Mouse (Mus musculus) kidney, postnatal 10 days (tissue): Measurements from ENCODE around the gene Metap2.

Experiments used
- DNase-seq: peaks from one replicate; pipeline ENCODE4 v3.0.0; 2021; ENCODE audit warnings: mixed read lengths

The Metap2 gene

DNA sequence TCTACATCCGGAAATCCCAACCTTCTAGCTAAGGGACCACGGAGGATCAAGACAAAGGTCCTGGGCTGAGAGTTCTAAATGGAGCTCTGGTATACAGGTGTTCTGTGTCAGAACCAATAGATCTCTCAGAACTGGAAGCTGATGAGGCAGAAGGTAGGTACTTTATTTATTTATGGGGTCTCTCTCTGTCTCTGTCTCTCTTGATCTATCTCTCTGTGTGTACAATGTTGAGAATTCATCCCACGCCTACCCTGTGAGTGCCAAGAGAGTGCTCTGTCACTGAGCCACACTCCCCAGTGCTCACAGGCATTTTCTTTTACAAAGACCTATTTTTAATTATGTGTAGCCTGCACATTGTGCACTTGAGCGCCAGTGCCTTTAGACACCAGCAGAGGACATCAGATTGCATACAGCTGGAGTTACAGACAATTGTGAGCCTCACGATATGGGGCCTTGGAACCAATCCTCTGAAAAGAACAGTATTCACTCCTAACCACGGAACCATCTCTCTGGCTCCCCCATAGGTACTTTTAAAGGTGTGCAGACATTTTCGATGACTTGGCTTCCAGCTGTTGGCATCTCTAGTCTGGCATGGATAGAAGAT is at the start of gene Metap2:
Gene Metap2 (minus strand): TSS at position 51 of the 604 bp plus-strand sequence.
- no peak for DNase-seq

GRCm38 (mm10) chr10:93945843-93946499 is 49.1 kb upstream of the Metap2 start:
- DNase-seq: no peak

DNA sequence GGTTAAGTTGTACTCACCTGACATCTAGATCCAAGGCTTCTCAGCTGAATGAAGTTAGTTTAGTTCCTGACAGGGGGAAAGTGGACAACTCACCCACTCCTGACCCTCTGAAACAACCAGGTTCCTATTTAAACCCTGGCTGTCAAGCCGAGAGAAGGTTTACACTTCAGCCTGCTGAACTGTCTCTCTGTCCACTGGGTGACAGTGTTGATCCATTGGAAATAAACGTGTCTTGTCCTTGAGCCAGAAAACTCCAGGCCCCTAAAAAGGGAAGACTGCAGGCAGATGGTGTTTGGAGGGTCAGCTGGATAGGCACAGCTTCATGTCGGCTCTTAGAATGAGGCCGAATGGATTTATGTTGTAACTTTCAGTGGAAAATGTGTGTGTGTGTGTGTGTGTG is 48.5 kb upstream of the Metap2 start:
- peak; percentile 57 for DNase-seq

DNA sequence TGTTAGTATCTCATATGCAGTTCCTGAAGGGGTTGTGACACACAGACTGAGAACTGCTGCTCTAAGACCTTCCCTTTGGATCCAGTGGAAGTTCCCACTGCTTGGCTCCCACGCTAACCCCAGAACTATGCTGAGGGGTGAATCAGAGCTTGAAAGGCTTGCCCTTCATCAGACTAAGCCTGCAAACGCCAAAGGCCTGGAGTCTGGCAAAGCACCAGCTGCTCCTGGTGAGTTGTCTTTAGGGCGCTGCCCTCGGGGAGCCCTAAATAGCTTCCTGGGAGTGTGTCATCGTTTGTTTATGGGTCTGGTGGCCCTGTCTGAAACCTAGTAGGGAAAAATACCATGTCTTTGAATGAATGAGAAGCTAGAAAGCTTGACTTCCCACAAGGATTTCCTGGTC is 47.3 kb upstream of the Metap2 start:
- DNase-seq: peak; percentile 34

DNA sequence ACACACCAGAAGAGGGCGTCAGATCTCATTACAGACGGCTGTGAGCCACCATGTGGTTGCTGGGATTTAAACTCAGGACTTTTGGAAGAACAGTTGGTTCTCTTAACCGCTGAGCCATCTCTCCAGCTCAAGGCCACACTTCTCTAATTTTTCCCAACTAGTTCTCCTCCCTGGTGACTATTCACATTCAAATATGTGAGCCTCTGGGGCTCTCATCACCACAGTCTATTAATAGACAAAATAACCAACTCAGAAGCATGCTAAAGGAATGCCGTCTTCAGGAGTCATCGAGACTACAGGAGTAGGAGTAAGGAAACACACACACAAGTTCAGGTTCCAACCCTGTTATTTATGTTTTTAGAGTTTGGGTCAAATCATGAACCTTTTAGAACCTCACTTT is 43.4 kb upstream of the Metap2 start:
- no peak for DNase-seq

- DNase-seq: no peak
These were observed 42.8 kb upstream of the Metap2 start for GRCm38 (mm10) chr10:93939676-93940075.

DNA sequence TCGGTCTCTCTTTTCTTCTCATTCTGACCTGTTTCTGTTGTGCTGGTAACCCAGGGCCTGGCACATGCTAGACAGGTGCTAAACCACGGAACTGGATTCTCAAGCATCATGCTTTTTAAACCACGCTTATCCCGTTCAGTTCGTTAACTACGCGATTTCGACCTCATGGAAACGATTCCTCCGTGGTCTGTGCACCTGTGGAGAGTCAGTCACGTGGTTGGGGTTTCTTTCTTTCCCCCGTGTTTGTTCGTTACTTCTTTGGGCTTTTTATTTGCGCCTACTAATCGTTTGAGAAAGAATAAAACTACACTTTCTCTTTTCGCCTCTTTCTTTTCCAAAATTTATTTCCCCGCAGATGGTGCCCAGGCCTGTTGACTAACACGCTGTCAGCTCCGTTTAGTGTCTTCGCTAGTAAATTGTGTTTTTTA is 42.0 kb upstream of the Metap2 start:
- DNase-seq: no peak

DNA sequence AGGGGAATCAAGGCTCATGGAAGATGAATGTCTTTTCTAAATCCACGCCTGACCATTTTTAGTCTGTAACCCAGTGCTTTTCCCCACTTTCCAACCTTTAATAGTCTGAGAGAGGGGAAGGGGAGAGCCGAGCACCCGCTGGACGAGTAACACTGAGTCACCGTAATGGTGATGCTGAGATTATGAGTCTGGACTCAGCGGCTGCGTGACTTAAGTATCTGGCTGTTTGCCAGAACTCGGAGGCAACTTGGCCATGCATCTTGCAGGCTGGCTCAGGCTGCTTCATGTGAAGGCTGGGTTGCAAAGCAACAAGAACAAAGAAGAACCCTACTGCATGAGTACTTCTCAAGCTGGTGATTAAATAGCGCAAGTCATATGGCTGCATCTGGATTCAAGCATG is 37.1 kb upstream of the Metap2 start:
- peak; percentile 44 for DNase-seq

GRCm38 (mm10) chr10:93932861-93933260 is 36.0 kb upstream of the Metap2 start:
- no peak for DNase-seq

DNA sequence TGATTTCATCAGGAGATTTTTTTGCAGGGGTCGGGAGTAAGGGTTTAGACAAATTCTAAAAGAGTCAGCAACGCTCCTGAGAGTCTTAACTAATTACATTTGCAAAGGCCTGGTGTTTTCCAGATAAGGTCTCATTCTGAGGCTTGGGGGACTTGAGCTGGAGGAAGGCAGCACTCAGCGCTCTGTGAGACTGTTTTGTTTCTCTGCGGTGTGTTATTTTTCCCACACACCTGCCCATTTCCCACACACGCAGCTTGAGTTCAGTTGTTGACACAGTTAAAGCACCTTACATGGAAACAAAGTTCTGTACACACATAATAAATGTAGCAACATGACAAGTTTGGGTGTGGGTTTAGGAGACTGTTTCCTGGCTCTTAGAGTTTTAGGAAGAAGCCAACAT is 35.1 kb upstream of the Metap2 start:
- DNase-seq: no peak

DNA sequence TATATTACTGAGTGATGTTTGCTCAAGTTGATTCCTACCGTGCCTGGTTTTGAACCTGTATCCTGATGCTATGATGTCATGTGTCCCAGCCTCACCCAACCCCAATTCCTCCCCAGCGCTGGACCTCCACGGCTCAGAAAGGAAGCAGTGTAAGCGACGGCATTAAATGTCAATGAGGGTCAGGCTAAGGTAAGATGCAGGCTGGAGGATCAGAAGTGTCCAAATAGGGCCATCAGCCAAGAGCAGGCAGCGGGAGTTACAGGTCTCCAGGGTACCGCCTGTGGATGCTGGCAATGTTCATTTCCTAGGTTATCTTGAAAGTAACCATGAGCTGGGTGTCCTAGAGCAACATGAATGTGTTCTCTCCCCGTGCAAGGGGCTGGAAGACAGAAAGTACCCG is 34.5 kb upstream of the Metap2 start:
- DNase-seq: no peak

GRCm38 (mm10) chr10:93930236-93930824 is 33.4 kb upstream of the Metap2 start:
- DNase-seq: no peak

GRCm38 (mm10) chr10:93924666-93925065 is 27.8 kb upstream of the Metap2 start:
- DNase-seq: no peak

DNA sequence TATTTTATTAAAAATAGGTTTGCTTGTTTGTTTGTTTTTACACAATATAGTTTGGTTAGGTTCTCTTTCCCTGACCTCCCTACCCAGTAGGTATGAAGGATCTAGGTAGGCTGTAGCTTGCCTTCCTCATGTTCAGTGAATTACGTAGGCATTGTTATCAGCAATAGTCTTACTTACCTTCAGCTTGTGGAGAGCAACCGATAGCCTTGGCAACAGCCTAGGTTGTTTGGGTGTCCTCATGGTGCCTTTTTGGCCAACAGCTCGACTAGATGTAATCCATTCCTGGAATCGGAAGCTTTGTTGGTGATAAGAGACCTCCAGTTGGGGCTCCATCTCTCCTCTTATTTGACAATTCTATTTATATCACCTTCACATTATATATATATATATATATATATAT is 24.3 kb upstream of the Metap2 start:
- no peak for DNase-seq

DNA sequence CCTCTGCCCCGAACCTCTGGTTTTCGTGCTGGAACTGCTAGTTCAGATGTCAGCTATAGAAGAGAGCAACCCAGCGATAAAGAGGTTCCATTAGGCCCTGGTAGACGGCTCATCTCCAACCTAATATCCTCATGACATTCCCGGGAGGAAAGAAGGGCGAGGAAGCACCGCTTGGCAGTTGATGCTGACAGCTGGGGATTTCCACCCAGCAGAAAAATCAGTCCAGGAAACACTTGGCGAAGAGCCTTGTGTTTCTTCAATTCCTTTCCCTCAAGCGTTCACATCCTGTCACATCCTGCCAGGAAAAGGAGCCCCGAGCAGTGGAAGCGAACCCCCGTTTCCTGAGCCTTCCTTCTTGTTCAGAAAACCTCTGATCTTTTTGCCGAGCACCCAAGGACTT is 22.3 kb upstream of the Metap2 start:
- peak; percentile 58 for DNase-seq

GRCm38 (mm10) chr10:93918701-93919100 is 21.8 kb upstream of the Metap2 start:
- peak; percentile 75 for DNase-seq

- DNase-seq: no peak
These were observed 21.2 kb upstream of the Metap2 start for GRCm38 (mm10) chr10:93918087-93918486.

DNA sequence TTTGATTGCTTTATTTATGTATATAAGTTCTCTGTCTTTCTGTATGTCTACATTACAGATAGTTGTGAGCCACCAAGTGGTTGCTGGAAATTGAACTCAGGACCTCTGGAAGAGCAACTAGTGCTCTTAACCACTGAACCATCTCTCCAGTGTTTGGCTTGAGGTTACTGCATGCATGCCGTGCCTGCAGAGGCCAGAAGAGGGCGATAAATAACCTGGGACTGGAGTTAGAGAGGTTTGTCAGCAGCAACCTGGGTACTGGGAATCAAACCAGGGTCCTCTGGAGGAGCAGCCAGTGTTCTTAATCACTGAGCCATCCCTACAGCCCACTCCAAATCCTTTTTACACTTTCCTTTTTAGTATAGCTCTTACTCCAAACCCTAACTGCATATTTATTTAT is 19.9 kb upstream of the Metap2 start:
- no peak for DNase-seq

DNA sequence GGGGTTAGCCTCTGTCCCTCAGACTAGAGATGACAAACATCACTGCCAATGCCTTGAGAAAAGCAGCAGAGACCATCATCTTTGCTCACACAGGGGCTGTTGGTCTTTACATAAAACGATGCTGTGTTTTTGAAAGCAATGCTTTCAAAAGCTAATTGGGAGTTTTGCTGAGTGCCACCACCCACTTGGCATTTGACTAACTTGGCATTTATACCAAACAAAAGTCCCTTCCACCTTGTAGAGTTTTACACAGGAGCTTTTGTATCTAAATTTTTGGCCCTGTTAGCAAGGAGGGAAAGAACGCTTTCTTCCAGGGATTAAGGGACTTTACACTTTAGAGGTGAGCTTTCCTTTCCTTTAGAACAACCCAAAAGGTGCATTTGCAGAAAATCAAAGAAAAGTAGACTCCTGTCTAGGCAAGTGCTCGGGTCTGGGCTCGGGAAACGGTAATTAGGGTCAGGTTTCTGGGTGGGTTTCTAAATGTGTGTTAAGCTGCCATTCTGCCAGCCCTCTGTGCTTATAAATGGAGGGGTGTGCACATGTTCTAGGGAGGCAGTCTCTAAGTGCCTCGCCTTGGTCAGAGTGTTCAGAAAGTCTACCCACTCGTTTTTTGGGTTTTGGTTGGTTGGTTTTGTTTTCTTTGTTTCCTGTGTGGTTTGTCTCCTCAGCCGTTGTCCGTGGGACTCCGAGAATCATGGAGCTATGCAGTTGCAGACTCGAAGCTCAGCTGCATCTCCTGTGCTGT is 18.8 kb upstream of the Metap2 start:
- no peak for DNase-seq

DNA sequence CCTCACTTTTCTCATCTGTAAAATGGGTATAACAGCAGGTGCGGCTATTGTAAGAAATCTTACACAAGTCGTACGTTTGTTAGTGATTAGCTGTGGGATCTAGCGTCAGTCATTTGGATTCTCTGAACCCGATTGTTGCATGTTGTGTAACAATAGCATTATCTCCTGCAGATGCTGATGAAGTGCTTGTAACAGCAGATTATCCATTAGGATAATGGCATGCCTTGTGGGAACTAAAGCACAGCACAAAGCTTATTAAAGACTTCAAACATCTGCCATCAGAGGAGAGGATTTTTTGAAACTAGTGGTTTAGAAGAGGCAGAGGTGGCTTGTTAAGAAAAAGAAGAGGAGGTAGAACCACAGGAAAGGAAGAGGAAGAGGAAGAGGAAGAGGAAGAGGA is 16.6 kb upstream of the Metap2 start:
- DNase-seq: no peak

- DNase-seq: no peak
These were observed 16.0 kb upstream of the Metap2 start for GRCm38 (mm10) chr10:93912917-93913316.

DNA sequence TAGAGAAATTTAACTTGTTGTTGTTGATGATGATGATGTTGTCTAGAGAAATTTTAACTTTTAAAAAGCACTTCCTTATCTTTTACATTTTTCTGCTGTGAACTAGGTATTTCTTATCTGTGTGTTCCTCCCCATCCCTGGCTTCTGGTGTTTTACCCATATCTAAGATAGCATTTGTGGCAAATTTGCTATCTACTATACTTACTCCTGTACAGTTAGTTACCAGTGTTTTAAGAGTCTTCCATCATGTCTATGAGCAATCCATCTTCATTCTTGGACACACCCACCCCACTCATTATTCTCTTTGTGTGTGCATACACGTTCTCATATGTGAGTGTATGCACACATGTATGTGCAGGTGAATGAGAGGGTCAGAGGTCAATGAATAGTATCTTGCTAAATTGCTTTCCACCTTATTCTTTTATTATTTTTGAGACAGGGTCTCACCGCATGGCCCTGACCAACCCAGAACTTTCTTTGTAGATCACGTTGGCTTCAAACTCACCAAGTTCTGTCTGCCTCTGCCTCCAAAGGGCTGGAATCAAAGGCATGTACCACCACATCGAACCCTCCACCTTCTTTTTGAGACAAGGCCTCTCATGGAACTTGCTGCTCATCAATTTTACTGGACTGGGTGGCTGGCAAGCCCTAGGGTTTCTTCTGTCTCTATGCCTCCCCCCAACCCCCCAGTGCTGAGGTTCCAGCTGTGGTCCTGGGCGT is 15.4 kb upstream of the Metap2 start:
- no peak for DNase-seq

DNA sequence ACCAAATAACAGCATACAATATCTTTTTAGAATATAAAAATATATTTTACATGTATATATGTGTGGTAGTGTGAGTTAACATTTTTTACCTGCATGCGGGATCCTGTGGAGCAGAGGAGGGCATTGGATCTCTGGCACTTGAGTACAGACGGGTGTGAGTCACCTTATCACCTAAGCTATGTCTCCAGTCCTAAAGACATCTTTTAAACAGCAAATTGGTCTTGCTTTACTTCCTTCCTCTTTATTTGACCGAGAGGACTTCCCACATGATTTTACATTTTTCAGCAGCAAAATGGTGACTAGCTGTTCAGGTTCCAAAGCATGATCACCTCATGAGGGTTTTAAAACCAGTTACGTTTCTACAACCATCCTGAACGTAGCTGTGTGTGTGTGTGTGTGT is 14.4 kb upstream of the Metap2 start:
- no peak for DNase-seq
